Mouse (Mus musculus): ENCODE data around the gene Rabepk. TPM values are rescaled to one million over a fixed set of nuclear protein-coding genes. Genes with fewer than 3 reads are reported as not detected.
"Not testable (repeated sequence)": the region's sequence is repeated elsewhere in the genome, so short reads cannot be mapped to it uniquely, and the experiment has no call there.

The Rabepk gene
- polyA plus RNA-seq, 1 experiment: 9.0 TPM

DNA sequence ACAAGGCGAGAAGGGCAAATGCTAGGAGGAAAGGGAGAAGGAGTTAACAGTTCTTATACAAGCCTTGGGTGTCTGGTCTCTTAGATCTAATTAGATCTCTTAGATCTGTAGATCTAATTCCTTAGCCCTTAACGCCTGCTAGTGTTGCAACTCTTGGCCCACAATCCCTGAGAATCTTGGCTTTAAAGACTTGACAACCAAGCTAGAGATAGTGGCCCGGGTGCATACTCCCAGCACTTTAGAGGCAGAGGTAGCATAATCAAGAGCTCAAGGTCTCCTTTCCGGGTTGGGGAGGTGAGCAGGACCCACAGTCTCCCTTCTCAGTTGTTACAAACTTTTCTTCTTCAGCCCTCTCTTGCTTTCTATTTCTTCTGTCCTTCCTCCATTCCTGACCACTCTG is 27.9 kb upstream of the Rabepk start:
- TF ChIP-seq GATA1 (IDR thresholded peaks at IDR 0.05; ENCODE audit: borderline replicate concordance, low read length) (no peak), FLI1 (IDR thresholded peaks at IDR 0.05; ENCODE audit: low read length) (no peak)
- H3K36me3 ChIP-seq (replicated peaks; ENCODE audit: low read length): peaks cover 7% of the 10 kb centered on the region
- H3K27me3 ChIP-seq (replicated peaks): no peaks in the 10 kb centered on the region
- peaks cover 29% of the 10 kb centered on the region for H3K4me1 ChIP-seq
- H3K4me3 ChIP-seq (replicated peaks): no peak overlapping the region
- H3K9me3 ChIP-seq: peaks cover 18% of the 10 kb centered on the region

DNA sequence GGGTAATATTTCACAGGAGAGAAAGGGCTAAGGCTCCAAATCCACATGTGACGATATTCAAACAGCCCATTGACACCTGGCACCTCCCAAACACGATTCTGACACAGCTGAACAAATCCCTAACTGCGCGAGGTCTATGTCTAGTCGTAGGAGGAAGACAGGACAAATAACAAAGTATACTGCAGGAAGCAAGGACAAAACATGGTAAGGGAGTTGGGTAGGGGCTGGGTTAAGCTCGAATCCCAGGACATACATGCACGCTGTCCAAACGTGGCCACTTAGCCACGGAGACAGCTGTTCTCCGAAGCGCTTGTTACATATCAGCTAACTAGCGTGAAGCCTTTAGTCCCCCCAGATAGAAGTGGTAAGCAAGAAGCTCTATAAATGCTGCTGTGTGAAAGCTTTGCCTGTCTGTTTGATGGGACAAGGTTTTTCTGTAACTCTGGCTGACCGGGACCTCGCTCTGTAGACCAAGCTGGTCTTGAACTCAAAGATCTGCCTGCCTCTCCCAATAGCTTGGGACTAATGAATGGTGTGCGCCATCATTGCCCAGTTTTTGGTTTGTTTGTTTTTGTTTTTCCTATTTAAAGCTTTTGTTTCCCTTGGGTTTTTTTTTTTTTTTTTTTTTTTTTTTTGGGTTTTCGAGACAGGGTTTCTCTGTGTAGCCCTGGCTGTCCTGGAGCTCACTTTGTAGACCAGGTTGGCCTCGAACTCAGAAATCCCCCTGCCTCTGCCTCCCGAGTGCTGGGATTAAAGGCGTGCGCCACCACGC is 26.9 kb upstream of the Rabepk start:
- Histone ChIP-seq H3K9me3 (peaks cover 18% of the 10 kb centered on the region), H3K4me1 (peaks cover 34% of the 10 kb centered on the region), H3K27me3 (replicated peaks) (no peaks in the 10 kb centered on the region), H3K4me3 (replicated peaks) (peak overlapping the region; percentile 93), H3K36me3 (replicated peaks; ENCODE audit: low read length) (peaks cover 16% of the 10 kb centered on the region)
- no peak for TF ChIP-seq GATA1 (IDR thresholded peaks at IDR 0.05; ENCODE audit: borderline replicate concordance, low read length)
- no peak for TF ChIP-seq FLI1 (IDR thresholded peaks at IDR 0.05; ENCODE audit: low read length)

DNA sequence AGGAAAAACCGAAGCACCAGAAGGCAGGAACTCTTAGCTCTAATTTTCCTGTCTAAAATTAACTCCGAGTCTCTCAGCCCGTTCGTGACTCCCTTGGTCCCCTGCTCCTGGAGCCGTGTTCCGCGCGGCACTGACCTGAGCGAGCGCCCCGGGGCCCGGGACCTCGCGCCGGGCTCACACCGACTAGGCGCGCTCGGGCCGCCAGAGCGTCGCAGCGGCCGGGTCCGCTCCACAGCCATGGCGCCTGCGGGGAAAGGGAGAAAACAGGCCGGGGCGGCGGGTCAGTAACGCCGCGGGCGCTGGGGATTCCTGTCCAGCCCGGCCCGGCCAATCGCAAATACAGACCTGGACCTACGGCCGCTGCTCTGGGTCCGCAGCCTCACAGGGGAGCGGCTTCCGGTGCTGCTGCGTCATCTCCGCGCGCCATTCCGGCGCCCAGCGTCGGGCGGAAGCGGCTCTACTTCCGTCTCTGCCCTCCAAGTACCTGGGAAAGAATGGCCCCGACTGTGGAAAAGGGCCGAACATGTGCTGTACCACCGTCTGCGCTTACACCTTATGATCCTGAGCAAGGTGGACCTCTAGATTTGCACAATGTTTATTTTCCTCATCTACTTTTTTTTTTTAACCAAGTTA is 26.2 kb upstream of the Rabepk start, which contains the start of gene Fbxw2:
Gene Fbxw2 (minus strand): TSS at position 485 of the 633 bp plus-strand sequence.
- Histone ChIP-seq H3K9me3 (peaks cover 18% of the 10 kb centered on the region), H3K36me3 (replicated peaks; ENCODE audit: low read length) (peaks cover 21% of the 10 kb centered on the region), H3K4me1 (peaks cover 35% of the 10 kb centered on the region), H3K27me3 (replicated peaks) (no peaks in the 10 kb centered on the region), H3K4me3 (replicated peaks) (peak within 1 kb of the TSS; percentile 93)
- TF ChIP-seq FLI1 (IDR thresholded peaks at IDR 0.05; ENCODE audit: low read length) (peak; percentile 71; the same call in 1 of the 2 replicates), GATA1 (IDR thresholded peaks at IDR 0.05; ENCODE audit: borderline replicate concordance, low read length) (no peak)

DNA sequence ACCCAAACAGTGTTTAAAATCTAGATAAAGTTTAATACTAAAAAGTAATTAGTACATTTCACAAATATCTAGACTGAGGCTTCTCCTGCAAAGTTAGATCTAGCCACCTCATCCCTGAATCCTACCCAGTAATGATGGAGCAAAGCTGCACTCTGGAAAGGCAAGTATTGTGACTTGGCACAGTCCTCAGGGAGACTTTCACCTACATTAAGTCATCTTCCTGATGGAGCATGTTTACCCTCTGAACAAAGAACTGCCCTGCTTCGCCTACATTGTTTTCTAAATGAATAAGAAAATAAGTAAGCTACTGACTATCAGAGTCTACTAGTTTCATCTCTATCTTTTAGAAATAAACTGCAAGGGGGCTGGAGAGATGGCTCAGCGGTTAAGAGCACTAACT is 18.8 kb upstream of the Rabepk start:
- TF ChIP-seq FLI1 (IDR thresholded peaks at IDR 0.05; ENCODE audit: low read length): no peak
- TF ChIP-seq GATA1 (IDR thresholded peaks at IDR 0.05; ENCODE audit: borderline replicate concordance, low read length): no peak
- Histone ChIP-seq H3K4me1 (peaks cover 13% of the 10 kb centered on the region), H3K4me3 (replicated peaks) (no peak overlapping the region), H3K27me3 (replicated peaks) (no peaks in the 10 kb centered on the region), H3K36me3 (replicated peaks; ENCODE audit: low read length) (peaks cover 84% of the 10 kb centered on the region), H3K9me3 (no peaks in the 10 kb centered on the region)

DNA sequence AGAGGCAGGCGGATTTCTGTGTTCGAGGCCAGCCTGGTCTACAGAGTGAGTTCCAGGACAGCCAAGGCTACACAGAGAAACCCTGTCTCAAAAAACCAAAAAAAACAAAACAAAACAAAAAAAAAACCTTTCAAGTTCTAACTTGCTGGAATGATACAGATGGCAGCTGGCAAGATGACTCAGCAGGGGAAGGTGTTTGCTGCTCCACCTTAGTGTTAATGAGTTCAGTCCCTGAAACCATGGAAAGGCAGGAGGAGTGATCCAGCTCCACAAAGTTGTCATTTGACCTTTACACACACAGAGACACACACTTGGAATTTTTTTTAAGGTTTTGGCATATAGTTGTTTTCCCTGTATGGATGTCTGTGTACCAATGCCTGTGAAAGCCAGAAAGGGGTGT is 16.2 kb upstream of the Rabepk start:
- not testable (repeated sequence) for H3K4me1 ChIP-seq; H3K4me3 ChIP-seq (replicated peaks); H3K27me3 ChIP-seq (replicated peaks); H3K9me3 ChIP-seq
- H3K36me3 ChIP-seq (replicated peaks; ENCODE audit: low read length): peaks cover 90% of the 10 kb centered on the region

DNA sequence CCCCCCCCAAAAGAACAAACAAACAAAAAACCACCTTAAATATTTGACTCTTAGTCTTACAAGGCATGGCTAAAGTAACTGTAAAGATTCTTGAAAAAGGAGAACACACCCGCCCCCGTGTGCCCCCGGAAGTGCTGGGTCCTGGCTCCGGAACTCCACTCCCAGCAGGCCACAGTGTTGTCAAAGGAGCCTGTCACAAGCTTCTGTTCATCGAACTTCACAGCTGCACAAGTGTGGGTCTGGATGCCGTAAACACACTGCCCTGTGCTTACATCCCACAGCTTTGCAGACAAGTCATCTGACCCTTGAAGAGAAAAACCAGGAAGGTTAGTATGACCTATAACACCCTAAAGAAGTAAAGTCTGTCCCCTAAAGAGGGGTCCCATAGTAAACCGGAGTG is 13.0 kb upstream of the Rabepk start:
- Histone ChIP-seq H3K36me3 (replicated peaks; ENCODE audit: low read length) (peaks cover 96% of the 10 kb centered on the region), H3K4me1 (peaks cover 13% of the 10 kb centered on the region), H3K4me3 (replicated peaks) (no peak overlapping the region), H3K9me3 (no peaks in the 10 kb centered on the region), H3K27me3 (replicated peaks) (no peaks in the 10 kb centered on the region)
- no peak for TF ChIP-seq GATA1 (IDR thresholded peaks at IDR 0.05; ENCODE audit: borderline replicate concordance, low read length)
- no peak for TF ChIP-seq FLI1 (IDR thresholded peaks at IDR 0.05; ENCODE audit: low read length)

DNA sequence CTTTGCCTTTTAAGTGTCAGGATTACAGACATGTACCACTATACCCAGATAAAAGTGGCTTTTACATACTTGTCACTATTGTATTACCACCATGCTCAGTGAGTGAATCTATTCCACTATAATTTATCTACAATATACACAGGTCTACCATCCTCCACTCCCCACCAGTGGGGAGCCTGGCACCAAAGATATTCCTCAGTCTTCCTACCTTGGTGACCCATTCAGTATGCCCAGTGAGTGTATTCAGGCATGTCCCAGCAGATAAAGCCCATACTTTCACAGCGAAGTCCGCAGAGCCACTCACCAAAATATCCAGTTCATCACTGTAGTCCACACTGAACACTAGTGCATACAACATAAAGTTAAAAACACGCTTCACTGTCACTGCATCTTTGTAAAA is 11.1 kb upstream of the Rabepk start:
- TF ChIP-seq FLI1 (IDR thresholded peaks at IDR 0.05; ENCODE audit: low read length): no peak
- Histone ChIP-seq H3K4me3 (replicated peaks) (no peak overlapping the region), H3K36me3 (replicated peaks; ENCODE audit: low read length) (peaks cover 96% of the 10 kb centered on the region), H3K27me3 (replicated peaks) (no peaks in the 10 kb centered on the region), H3K4me1 (peaks cover 19% of the 10 kb centered on the region), H3K9me3 (no peaks in the 10 kb centered on the region)

DNA sequence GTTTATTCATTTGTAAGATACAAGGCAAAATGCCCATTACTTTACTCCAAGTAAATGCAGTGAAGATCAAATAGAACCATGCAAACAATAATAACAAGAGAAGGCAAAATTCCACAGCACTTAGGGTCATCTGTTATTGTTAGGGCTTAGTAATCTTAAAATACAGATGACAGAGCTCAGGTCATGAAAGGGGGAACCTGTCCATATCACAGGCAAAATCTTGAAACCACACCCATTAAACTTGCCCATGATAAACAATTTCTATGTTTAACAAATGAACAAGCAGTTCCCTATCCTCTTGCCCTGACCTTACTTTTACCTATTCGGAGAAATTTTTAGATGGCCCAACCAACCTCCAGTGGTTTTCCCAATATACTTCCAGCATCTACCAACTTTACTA is 9.9 kb upstream of the Rabepk start:
- peaks cover 31% of the 10 kb centered on the region for H3K4me1 ChIP-seq
- no peaks in the 10 kb centered on the region for H3K27me3 ChIP-seq (replicated peaks)
- no peak overlapping the region for H3K4me3 ChIP-seq (replicated peaks)
- TF ChIP-seq GATA1 (IDR thresholded peaks at IDR 0.05; ENCODE audit: borderline replicate concordance, low read length) (no peak), FLI1 (IDR thresholded peaks at IDR 0.05; ENCODE audit: low read length) (no peak)
- no peaks in the 10 kb centered on the region for H3K9me3 ChIP-seq
- peaks cover 97% of the 10 kb centered on the region for H3K36me3 ChIP-seq (replicated peaks; ENCODE audit: low read length)

DNA sequence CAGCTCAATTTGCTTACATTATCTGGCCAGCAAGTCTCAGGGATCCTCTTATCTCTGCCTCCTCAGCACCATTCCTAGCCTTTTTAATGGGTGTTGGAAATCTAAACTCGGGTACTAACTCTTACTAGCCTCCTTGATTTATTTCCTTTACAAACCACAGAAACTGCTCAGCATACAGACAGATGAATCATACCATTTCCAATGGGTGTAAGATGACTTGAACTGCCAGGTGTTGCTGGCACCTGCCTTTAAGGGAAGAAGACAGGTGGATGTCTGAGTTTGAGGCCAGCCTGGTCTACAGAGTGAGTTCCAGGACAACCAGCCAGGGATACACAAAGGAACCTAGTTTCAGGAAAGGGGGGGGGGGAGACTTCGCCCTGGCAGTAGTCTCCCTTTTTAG is 8.3 kb upstream of the Rabepk start:
- TF ChIP-seq GATA1 (IDR thresholded peaks at IDR 0.05; ENCODE audit: borderline replicate concordance, low read length) (no peak), FLI1 (IDR thresholded peaks at IDR 0.05; ENCODE audit: low read length) (no peak)
- no peaks in the 10 kb centered on the region for H3K9me3 ChIP-seq
- no peaks in the 10 kb centered on the region for H3K27me3 ChIP-seq (replicated peaks)
- no peak overlapping the region for H3K4me3 ChIP-seq (replicated peaks)
- H3K36me3 ChIP-seq (replicated peaks; ENCODE audit: low read length): peaks cover 84% of the 10 kb centered on the region
- H3K4me1 ChIP-seq: peaks cover 43% of the 10 kb centered on the region

DNA sequence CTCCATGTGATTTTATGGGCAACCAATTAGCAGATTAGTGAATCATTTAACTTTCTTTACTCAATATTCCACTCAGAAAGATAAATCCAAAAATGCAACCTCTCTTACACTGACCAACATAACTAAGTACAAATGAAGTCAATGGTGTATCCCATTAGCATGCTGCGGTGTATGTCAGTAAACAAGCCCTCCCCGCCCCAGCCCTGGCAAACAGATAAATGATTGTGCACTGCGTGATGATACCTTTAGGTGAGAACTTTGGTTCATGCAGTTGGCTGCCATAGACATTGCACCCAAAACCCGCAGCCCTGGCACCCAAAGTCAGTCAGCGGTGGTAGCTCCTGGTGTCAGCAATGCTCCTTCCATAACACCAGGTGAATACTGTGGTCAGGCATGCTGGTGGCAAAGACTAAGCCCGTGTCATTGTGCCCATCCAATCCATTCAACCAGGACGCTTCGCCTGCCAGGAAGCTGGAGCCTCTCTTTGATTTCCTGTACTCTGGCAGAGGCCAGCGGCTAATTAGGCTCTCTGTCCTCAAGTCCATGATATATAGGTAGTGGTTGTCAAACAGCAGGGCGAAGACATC is 5.7 kb upstream of the Rabepk start:
- no peaks in the 10 kb centered on the region for H3K27me3 ChIP-seq (replicated peaks)
- peaks cover 50% of the 10 kb centered on the region for H3K4me1 ChIP-seq
- no peaks in the 10 kb centered on the region for H3K9me3 ChIP-seq
- peak overlapping the region; percentile 30 for H3K4me3 ChIP-seq (replicated peaks)
- peaks cover 58% of the 10 kb centered on the region for H3K36me3 ChIP-seq (replicated peaks; ENCODE audit: low read length)
- TF ChIP-seq GATA1 (IDR thresholded peaks at IDR 0.05; ENCODE audit: borderline replicate concordance, low read length) (no peak), FLI1 (IDR thresholded peaks at IDR 0.05; ENCODE audit: low read length) (no peak)
